Mouse (Mus musculus): ENCODE measurements at regions not wholly inside any gene's neighbourhood (a gene's known extent, or its start where the extent isn't known, plus 50 kb on each side); places are given as distances from the start of the nearest gene placed in this dataset.

DNA sequence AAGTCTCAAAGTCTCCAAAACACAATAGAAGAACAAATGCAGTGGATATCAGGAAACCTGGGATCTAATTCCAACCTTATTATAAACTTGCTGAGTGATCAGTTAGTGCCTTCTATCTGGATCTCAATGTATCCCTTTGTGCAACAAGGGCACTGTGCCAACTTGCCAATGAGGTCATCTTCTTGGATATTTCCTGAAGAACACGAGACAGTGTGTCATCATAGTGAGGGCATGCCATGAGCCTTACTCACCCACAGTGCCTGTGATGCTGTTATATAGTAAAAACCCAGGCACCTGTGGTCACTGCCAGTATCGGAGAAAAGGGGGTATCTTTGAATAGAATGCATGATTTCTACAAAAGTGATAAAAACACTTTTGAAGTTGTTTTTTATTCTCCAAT is 60.2 kb upstream of the Cd34 start:
- no peak for DNase-seq (ENCODE audit: low spot score in 2 of 2)

DNA sequence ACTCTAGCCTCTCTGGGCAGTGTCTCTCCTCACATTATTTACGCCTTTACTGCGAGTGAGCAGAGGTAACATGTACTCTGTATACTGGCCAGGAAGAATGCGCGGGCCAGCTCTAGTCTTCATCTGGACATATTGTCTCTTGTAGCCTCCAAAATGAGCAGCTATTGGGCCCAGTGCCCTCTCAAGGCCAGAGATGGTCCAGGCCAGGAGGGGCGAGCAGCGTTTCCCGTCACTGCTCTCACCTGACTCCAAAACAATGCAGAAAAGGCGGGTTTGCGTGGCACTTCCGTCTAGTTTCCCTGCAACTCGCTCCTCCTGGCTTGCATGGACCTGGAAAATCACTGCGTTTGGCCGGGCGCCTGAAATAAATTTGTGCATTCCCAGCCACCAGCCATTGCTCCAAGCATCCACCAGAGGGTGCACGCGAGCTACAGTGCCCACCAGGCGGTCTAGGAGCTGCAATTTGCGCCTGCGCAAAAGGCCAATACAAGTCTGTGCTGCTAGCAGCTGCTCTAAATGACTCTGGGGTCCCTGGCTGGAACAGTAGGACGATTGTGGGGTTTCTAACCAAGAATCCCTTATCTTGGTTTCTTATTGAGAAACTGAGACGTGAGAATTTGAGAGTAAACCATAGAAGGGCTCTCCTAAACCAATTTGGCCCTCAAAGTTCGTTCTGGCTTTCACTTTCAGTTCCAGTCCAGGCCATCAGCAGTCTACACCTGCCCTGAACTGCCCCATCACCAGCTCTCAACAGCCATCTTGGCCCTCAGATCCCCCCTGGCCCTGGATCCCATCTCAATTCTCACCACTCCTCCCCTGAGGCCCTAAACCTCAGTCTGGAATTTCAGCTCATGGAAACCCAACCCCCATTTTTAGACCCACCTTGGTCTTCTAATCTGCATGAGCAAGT is 59.0 kb upstream of the Cd34 start:
- peak; percentile 78 to 86 for DNase-seq (ENCODE audit: low spot score in 2 of 2)

DNA sequence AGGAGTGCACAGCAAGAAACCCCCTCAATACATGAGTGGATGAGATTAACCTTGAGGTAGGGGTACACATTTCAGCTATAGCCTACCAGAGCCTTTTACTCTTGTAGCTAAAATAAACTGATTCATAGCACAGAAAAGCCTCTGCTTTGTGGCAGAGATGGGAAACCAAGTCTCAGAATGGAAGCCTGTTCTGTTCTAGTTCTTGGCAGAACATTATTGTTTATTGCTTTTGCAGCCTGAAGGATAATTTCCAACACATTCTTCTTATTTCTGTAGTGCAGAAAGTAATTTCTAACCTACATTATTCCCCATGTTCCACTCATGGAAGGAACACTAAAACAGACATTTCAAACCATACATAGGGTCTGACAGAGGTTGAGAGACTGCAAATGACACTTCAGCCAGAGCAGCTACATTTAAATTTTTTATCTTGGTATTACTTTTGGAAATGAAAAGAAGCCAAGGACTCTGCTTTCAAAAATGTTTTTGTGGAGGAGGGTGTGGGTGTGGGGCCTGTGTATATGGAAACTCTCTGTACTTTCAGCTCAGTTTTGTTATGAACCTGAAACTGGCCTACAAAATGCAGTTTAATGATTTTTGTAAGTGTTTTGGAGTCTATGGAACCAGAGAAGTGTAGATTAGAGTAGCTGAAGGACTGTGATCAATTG is 56.9 kb upstream of the Cd34 start:
- no peak for DNase-seq (ENCODE audit: low spot score in 2 of 2)

DNA sequence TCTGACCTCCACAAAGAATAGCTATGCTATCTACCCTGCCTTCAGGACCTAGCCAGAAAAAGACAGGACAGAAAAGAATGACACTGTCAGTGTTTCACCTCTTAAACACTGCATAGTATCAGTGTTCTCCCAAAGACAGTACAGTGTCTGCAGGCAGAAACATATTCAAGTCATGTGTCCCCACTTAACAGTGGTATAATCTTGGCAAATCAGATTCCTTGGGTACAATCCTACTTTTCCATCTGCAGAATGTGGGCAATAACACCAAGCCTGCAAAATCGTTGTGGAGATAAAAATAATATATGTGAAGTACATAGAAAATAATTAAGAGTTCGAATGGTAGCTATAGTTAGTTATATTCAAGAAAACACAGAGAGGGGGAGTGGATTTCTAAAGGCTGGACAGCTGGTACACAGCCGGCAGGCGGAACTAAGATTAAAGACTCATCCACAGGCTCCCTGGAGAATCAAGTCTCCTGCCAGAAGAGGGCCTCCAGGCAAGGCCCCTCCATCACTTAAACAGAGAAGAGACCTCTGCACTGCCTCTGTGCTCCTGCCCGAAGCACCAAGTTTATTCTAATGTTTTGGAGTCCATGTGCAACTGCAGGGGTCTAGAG is 53.4 kb upstream of the Cd34 start:
- DNase-seq (ENCODE audit: low spot score in 2 of 2), result no peak

DNA sequence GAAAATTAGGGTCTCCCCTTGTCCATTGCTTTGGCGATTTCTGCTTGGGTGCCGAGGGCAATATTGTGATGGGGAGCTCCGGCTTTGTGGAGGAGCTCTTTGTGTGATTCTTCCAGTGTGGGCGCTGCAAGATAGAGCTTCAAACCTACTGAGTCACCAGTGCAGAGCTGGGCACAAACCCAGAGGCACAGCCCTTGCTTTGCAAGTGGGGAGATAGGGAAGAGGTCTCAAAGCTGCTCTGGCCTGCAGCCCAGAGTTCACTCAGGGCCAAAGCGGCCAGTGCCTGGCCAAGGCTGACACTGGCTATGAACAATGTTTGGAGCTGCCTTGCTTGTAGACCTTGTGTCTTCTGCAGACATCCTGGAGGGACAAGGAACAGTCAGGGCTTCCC is 52.9 kb upstream of the Cd34 start:
- DNase-seq (ENCODE audit: low spot score in 2 of 2), result no peak

All from spleen, postnatal 14 days (tissue).